Mouse (Mus musculus): ENCODE measurements around the gene Otor. TPM values are rescaled to one million over a fixed set of nuclear protein-coding genes. Genes with fewer than 3 reads are reported as not detected.

Gene Otor
- polyA plus RNA-seq, 1 experiment from 2014 or later = 0.36 TPM

- 65% methylated on average over 1 of the region's 1 CpGs for WGBS
- Histone ChIP-seq H3K27ac (ENCODE audit: low read depth, low read length) (no peak overlapping the region), H3K27me3 (ENCODE audit: control insufficient read depth, insufficient read depth, low read length) (no peaks in the 10 kb centered on the region), H3K4me3 (ENCODE audit: low read depth, low read length) (no peak overlapping the region), H3K9me3 (ENCODE audit: control insufficient read depth, low read length) (no peaks in the 10 kb centered on the region), H3K9ac (replicated peaks; ENCODE audit: low read depth, low read length) (no peak overlapping the region), H3K4me2 (ENCODE audit: low read depth, low read length) (no peak overlapping the region), H3K4me1 (ENCODE audit: control insufficient read depth, insufficient read depth, low read length) (no peaks in the 10 kb centered on the region), H3K36me3 (ENCODE audit: control insufficient read depth, insufficient read depth, low read length) (no peaks in the 10 kb centered on the region)
- ATAC-seq (ENCODE audit: low read depth) = peak; percentile 55
Observed at GRCm38 (mm10) chr2:143113859-143114258, 35.6 kb downstream of the Otor start.

GRCm38 (mm10) chr2:143114716-143115115 lies 36.4 kb downstream of the Otor start:
- no peaks in the 10 kb centered on the region for H3K9me3 ChIP-seq (ENCODE audit: control insufficient read depth, low read length)
- no peaks in the 10 kb centered on the region for H3K36me3 ChIP-seq (ENCODE audit: control insufficient read depth, insufficient read depth, low read length)
- no peaks in the 10 kb centered on the region for H3K27me3 ChIP-seq (ENCODE audit: control insufficient read depth, insufficient read depth, low read length)
- H3K27ac ChIP-seq (ENCODE audit: low read depth, low read length) = no peak overlapping the region
- H3K4me3 ChIP-seq (ENCODE audit: low read depth, low read length) = no peak overlapping the region
- no peak overlapping the region for H3K4me2 ChIP-seq (ENCODE audit: low read depth, low read length)
- no peak overlapping the region for H3K9ac ChIP-seq (replicated peaks; ENCODE audit: low read depth, low read length)
- H3K4me1 ChIP-seq (ENCODE audit: control insufficient read depth, insufficient read depth, low read length) = no peaks in the 10 kb centered on the region
- no peak for ATAC-seq (ENCODE audit: low read depth)
- WGBS = 82% methylated on average over 4 of the region's 4 CpGs

- 49% methylated on average over 3 of the region's 3 CpGs for WGBS
- no peak for ATAC-seq (ENCODE audit: low read depth)
- H3K27ac ChIP-seq (ENCODE audit: low read depth, low read length) = no peak overlapping the region
- H3K27me3 ChIP-seq (ENCODE audit: control insufficient read depth, insufficient read depth, low read length) = no peaks in the 10 kb centered on the region
- H3K9ac ChIP-seq (replicated peaks; ENCODE audit: low read depth, low read length) = no peak overlapping the region
- no peak overlapping the region for H3K4me3 ChIP-seq (ENCODE audit: low read depth, low read length)
- H3K4me1 ChIP-seq (ENCODE audit: control insufficient read depth, insufficient read depth, low read length) = no peaks in the 10 kb centered on the region
- H3K36me3 ChIP-seq (ENCODE audit: control insufficient read depth, insufficient read depth, low read length) = no peaks in the 10 kb centered on the region
- no peaks in the 10 kb centered on the region for H3K9me3 ChIP-seq (ENCODE audit: control insufficient read depth, low read length)
- no peak overlapping the region for H3K4me2 ChIP-seq (ENCODE audit: low read depth, low read length)
Observed at GRCm38 (mm10) chr2:143117453-143117852, 39.2 kb downstream of the Otor start.

- H3K27ac ChIP-seq (ENCODE audit: low read depth, low read length) = no peak overlapping the region
- no peak overlapping the region for H3K9ac ChIP-seq (replicated peaks; ENCODE audit: low read depth, low read length)
- no peaks in the 10 kb centered on the region for H3K4me1 ChIP-seq (ENCODE audit: control insufficient read depth, insufficient read depth, low read length)
- WGBS = 87% methylated on average over 7 of the region's 7 CpGs
- ATAC-seq (ENCODE audit: low read depth) = no peak
- no peak overlapping the region for H3K4me3 ChIP-seq (ENCODE audit: low read depth, low read length)
- H3K9me3 ChIP-seq (ENCODE audit: control insufficient read depth, low read length) = no peaks in the 10 kb centered on the region
- H3K36me3 ChIP-seq (ENCODE audit: control insufficient read depth, insufficient read depth, low read length) = no peaks in the 10 kb centered on the region
- H3K27me3 ChIP-seq (ENCODE audit: control insufficient read depth, insufficient read depth, low read length) = no peaks in the 10 kb centered on the region
- H3K4me2 ChIP-seq (ENCODE audit: low read depth, low read length) = no peak overlapping the region
Observed at GRCm38 (mm10) chr2:143118221-143118620, 39.9 kb downstream of the Otor start.

- WGBS = 65% methylated on average over 5 of the region's 5 CpGs
- no peaks in the 10 kb centered on the region for H3K9me3 ChIP-seq (ENCODE audit: control insufficient read depth, low read length)
- H3K27ac ChIP-seq (ENCODE audit: low read depth, low read length) = no peak overlapping the region
- H3K27me3 ChIP-seq (ENCODE audit: control insufficient read depth, insufficient read depth, low read length) = no peaks in the 10 kb centered on the region
- H3K4me1 ChIP-seq (ENCODE audit: control insufficient read depth, insufficient read depth, low read length) = no peaks in the 10 kb centered on the region
- no peaks in the 10 kb centered on the region for H3K36me3 ChIP-seq (ENCODE audit: control insufficient read depth, insufficient read depth, low read length)
- no peak for ATAC-seq (ENCODE audit: low read depth)
- no peak overlapping the region for H3K9ac ChIP-seq (replicated peaks; ENCODE audit: low read depth, low read length)
- H3K4me3 ChIP-seq (ENCODE audit: low read depth, low read length) = no peak overlapping the region
- H3K4me2 ChIP-seq (ENCODE audit: low read depth, low read length) = no peak overlapping the region
Observed at GRCm38 (mm10) chr2:143131098-143131646, 52.9 kb downstream of the Otor start.

Other genes starting within 250 kb of the Otor start
- gene Kif16b, start 176.9 kb upstream of the Otor start, polyA plus RNA-seq (2014; fragmentation: Nextera tagmentation; extraction: Ambion mirVana) = 4.0 and 4.7 TPM in 2 replicates
- gene Snrpb2, start 15.4 kb upstream of the Otor start, polyA plus RNA-seq (2014; fragmentation: Nextera tagmentation; extraction: Ambion mirVana) = 54.4 and 65.3 TPM in 2 replicates

Data from neural tube, embryonic 14.5 days (tissue).